Mouse (Mus musculus): ENCODE data around the gene Tmem255a. TPM values are rescaled to one million over a fixed set of nuclear protein-coding genes. Genes with fewer than 3 reads are reported as not detected.
A peak's percentile ranks its signal among the peaks of the same experiment; 100 is the strongest.

The Tmem255a gene
- 40.7 and 41.0 TPM in 2 replicates for polyA plus RNA-seq (2014; fragmentation: Nextera tagmentation; extraction: Ambion mirVana)

DNA sequence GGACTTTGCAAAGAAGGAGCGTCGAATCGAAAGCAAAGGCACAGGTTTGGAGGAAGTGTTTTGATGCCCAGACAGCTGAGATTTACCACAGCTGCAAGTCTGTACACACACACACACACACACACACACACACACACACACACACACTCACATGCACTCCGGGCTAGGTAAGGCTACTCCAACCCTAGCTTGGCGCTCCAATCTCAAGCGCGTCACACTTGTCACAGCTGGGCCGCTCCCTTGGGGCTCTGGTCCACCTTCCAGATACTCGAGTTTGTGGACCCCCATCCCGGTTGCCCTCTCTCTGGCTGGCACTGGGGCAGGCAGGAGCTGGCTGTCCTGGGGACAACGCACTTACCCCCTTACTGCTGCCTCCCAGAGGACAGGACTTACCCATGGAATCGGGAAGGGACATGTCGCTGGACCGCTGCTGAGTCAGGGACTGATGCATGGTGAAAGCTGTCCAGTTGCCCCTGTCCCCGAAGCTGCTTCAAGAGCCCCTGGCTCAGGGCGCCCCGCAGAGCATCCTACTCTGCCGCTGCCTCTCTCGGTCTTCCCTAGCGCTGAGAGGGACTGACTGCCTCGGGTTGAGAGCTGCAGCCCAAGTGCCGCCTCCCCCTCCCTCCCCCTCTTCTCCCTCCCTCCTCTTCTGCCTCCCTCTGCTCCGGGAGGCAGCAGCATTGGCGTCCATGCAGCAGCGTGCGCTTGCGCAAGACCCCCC is at the start of gene Tmem255a:
Tmem255a (minus strand) TSS at position 589 of the 721 bp plus-strand sequence.
- 0 out of 2 replicates have a peak, but pooled peaks have one; percentile 18 for ATAC-seq (ENCODE audit: insufficient number of reproducible peaks, insufficient read depth, low FRiP score, low read depth)
- Histone ChIP-seq H3K4me2 (replicated peaks; ENCODE audit: low read depth, low read length) (peak within 1 kb of the TSS; percentile 50), H3K36me3 (ENCODE audit: control insufficient read depth, insufficient read depth, low read length) (no peaks in the 10 kb centered on the region), H3K4me1 (ENCODE audit: control insufficient read depth, insufficient read depth, low read length) (no peaks in the 10 kb centered on the region), H3K27me3 (ENCODE audit: control insufficient read depth, insufficient read depth, low read length) (no peaks in the 10 kb centered on the region), H3K27ac (ENCODE audit: low read length) (no peak within 1 kb of the TSS), H3K9ac (replicated peaks; ENCODE audit: low read depth, low read length) (no peak within 1 kb of the TSS), H3K9me3 (ENCODE audit: control insufficient read depth, low read depth, low read length) (no peaks in the 10 kb centered on the region), H3K4me3 (ENCODE audit: low read depth, low read length) (peak within 1 kb of the TSS; percentile 28)
- 25% methylated on average over 26 of the region's 27 CpGs for WGBS

DNA sequence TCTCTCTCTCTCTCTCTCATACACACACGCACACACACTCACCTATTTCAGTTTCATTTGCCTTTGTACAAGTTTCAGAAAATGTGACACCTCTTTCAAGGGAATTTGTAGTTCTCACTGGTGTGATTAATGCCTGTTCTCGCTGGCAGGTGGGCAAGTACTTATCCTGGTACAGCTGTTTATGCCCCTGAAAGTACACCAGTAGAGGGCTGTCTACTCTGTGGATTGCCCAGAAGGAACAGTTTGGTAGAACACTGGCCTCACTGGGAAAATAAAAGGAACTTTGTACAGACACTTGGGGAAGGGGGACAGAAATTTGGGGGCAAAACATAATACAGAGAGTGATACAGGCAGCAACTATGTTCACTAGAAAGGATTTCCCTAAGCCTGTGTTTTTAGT is 7.4 kb upstream of the Tmem255a start:
- no peak for ATAC-seq (ENCODE audit: insufficient number of reproducible peaks, insufficient read depth, low FRiP score, low read depth)
- no peak overlapping the region for H3K9ac ChIP-seq (replicated peaks; ENCODE audit: low read depth, low read length)
- H3K9me3 ChIP-seq (ENCODE audit: control insufficient read depth, low read depth, low read length) = no peaks in the 10 kb centered on the region
- 27% methylated on average over 2 of the region's 2 CpGs for WGBS
- H3K27ac ChIP-seq (ENCODE audit: low read length) = no peak overlapping the region
- H3K4me1 ChIP-seq (ENCODE audit: control insufficient read depth, insufficient read depth, low read length) = no peaks in the 10 kb centered on the region
- H3K4me3 ChIP-seq (ENCODE audit: low read depth, low read length) = no peak overlapping the region
- no peaks in the 10 kb centered on the region for H3K27me3 ChIP-seq (ENCODE audit: control insufficient read depth, insufficient read depth, low read length)
- no peak overlapping the region for H3K4me2 ChIP-seq (replicated peaks; ENCODE audit: low read depth, low read length)
- no peaks in the 10 kb centered on the region for H3K36me3 ChIP-seq (ENCODE audit: control insufficient read depth, insufficient read depth, low read length)

DNA sequence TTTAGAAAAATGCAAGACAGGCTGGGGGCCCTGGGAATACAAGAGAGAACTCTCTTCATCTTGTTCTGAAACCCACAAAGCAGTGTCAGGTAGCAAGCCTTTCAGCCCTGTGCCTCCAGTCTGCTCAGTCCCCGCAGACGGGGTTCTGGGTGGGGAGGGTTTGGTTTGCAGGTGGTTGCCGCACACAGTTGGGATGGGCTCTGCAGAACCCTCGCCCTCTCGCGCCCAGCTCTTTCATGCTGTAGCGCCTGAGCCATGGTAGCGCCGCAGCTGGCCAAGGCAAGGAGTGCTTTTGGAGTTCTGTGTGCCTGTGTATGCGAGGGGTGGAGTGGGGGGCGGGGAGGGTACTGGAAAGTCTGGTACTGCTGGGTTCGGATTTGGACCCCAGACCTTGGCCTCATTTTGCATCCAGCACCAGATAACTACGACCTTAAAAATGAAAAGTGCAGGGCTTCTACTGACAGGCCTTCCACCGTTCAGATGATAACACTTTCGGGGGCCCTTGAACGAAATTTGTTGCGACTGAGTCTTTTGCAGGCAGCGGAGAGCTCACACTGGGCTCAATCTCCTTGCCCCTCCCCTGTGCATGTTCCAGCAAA is 1.8 kb downstream of the Tmem255a start:
- H3K27me3 ChIP-seq (ENCODE audit: control insufficient read depth, insufficient read depth, low read length) = no peaks in the 10 kb centered on the region
- no peak for ATAC-seq (ENCODE audit: insufficient number of reproducible peaks, insufficient read depth, low FRiP score, low read depth)
- H3K9ac ChIP-seq (replicated peaks; ENCODE audit: low read depth, low read length) = no peak overlapping the region
- no peaks in the 10 kb centered on the region for H3K9me3 ChIP-seq (ENCODE audit: control insufficient read depth, low read depth, low read length)
- peak overlapping the region; percentile 50 for H3K4me2 ChIP-seq (replicated peaks; ENCODE audit: low read depth, low read length)
- no peaks in the 10 kb centered on the region for H3K36me3 ChIP-seq (ENCODE audit: control insufficient read depth, insufficient read depth, low read length)
- H3K4me3 ChIP-seq (ENCODE audit: low read depth, low read length) = peak overlapping the region; percentile 28; the same call in 1 of the 2 replicates
- H3K4me1 ChIP-seq (ENCODE audit: control insufficient read depth, insufficient read depth, low read length) = no peaks in the 10 kb centered on the region
- no peak overlapping the region for H3K27ac ChIP-seq (ENCODE audit: low read length)
- 19% methylated on average over 18 of the region's 18 CpGs for WGBS

DNA sequence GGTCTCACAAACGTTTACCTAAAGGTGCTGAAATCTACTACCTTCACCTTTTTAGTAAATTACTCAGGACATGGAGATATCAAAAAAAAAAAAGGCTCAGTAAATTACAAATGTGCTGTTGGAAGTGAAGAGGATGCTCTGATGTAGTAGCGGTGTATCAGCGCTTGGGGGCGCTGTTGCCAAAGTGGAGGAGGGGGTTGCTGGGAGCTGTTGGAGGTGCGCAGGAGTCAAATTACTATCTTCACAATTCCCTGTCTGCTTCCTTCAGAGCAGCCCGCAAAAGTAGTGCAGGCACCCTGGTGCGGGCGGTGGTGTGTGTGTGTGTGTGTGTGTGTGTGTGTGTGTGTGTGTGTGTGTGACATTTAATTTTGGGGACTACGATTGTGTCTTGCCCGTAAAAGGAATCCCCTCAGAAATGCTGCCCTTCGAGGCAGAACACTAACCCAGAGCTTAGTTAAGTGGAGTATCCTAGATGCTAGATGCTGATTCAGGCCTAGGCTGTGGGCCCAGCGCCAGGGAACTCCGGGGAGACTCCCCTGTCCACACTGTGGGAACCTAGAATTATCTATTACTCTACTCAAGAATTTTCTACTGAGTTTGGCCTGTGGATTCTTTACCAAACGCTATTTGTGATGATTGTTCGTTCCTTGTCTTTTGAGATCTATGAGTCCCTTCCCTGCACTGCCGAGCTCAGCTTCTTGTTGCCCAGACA is 2.4 kb downstream of the Tmem255a start:
- H3K9me3 ChIP-seq (ENCODE audit: control insufficient read depth, low read depth, low read length) = no peaks in the 10 kb centered on the region
- H3K9ac ChIP-seq (replicated peaks; ENCODE audit: low read depth, low read length) = no peak overlapping the region
- no peaks in the 10 kb centered on the region for H3K27me3 ChIP-seq (ENCODE audit: control insufficient read depth, insufficient read depth, low read length)
- H3K4me1 ChIP-seq (ENCODE audit: control insufficient read depth, insufficient read depth, low read length) = no peaks in the 10 kb centered on the region
- no peak overlapping the region for H3K4me2 ChIP-seq (replicated peaks; ENCODE audit: low read depth, low read length)
- WGBS = 23% methylated on average over 16 of the region's 16 CpGs
- ATAC-seq (ENCODE audit: insufficient number of reproducible peaks, insufficient read depth, low FRiP score, low read depth) = no peak
- H3K4me3 ChIP-seq (ENCODE audit: low read depth, low read length) = 0 out of 2 replicates have a peak overlapping the region, but pooled peaks have one; percentile 28
- H3K27ac ChIP-seq (ENCODE audit: low read length) = no peak overlapping the region
- H3K36me3 ChIP-seq (ENCODE audit: control insufficient read depth, insufficient read depth, low read length) = no peaks in the 10 kb centered on the region

DNA sequence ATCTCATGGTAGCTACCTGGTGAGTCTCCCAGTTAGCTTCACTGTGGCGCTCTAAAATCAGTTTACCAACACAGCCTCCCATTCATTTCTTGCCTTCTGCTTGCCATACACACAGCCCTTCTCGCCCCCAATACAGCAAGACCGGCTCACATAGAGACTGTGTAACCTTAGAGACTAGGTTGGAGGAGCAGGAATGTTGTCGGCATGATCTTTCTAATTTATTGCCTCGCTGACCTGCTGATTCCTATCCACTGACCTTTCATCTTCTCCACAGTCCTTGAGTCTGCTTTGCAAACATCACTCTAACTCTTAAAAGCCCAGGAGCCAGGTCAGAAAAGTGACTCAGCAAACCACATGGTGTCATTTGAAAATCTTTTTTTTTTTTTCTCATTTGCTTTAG is 4.6 kb downstream of the Tmem255a start:
- Histone ChIP-seq H3K9ac (replicated peaks; ENCODE audit: low read depth, low read length) (no peak overlapping the region), H3K9me3 (ENCODE audit: control insufficient read depth, low read depth, low read length) (no peaks in the 10 kb centered on the region), H3K27me3 (ENCODE audit: control insufficient read depth, insufficient read depth, low read length) (no peaks in the 10 kb centered on the region), H3K27ac (ENCODE audit: low read length) (no peak overlapping the region), H3K4me1 (ENCODE audit: control insufficient read depth, insufficient read depth, low read length) (no peaks in the 10 kb centered on the region), H3K4me2 (replicated peaks; ENCODE audit: low read depth, low read length) (no peak overlapping the region), H3K4me3 (ENCODE audit: low read depth, low read length) (no peak overlapping the region), H3K36me3 (ENCODE audit: control insufficient read depth, insufficient read depth, low read length) (no peaks in the 10 kb centered on the region)
- ATAC-seq (ENCODE audit: insufficient number of reproducible peaks, insufficient read depth, low FRiP score, low read depth) = no peak
- WGBS = 33% methylated on average over 5 of the region's 5 CpGs

DNA sequence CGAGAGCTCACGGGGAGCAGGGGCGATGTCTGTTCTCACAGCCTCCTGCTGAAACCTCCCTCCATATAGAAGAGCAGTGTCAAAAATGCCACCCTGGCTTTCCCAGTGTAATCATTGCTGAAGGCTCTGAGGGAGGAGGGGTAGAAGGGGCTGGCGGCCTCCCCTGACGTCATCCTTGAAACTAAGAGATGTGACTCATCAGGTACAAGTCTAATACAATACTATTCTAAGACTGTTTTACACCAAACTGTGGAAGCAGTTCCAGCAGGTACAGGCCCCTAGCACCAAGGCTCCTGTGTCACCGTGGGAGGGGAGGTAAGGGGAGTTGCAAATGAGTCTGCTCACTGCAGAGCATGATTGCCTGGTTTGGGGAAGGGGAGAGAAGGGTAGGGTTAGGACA is 5.1 kb downstream of the Tmem255a start:
- Histone ChIP-seq H3K36me3 (ENCODE audit: control insufficient read depth, insufficient read depth, low read length) (no peaks in the 10 kb centered on the region), H3K27me3 (ENCODE audit: control insufficient read depth, insufficient read depth, low read length) (no peaks in the 10 kb centered on the region), H3K4me3 (ENCODE audit: low read depth, low read length) (no peak overlapping the region), H3K27ac (ENCODE audit: low read length) (no peak overlapping the region), H3K4me2 (replicated peaks; ENCODE audit: low read depth, low read length) (no peak overlapping the region), H3K9me3 (ENCODE audit: control insufficient read depth, low read depth, low read length) (no peaks in the 10 kb centered on the region), H3K4me1 (ENCODE audit: control insufficient read depth, insufficient read depth, low read length) (no peaks in the 10 kb centered on the region), H3K9ac (replicated peaks; ENCODE audit: low read depth, low read length) (no peak overlapping the region)
- no peak for ATAC-seq (ENCODE audit: insufficient number of reproducible peaks, insufficient read depth, low FRiP score, low read depth)
- WGBS = 41% methylated on average over 6 of the region's 6 CpGs

DNA sequence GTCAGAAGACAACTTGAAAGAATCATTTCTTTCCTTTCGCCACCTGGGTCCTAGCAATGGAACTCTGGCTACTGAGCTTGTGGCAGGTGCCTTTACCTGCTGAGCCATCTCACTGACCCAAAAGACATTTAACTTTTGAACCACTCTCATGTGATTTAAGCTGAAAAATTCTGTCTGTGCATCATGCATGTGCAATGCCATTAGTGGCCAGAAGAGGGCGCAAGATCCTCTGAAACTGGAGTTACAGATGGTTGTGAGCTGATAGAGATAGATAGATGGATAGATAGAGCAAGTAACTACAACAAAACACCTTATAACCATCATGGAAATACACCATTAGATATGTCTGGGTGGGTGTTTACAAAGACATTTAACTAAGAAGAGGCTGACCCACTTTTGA is 14.5 kb downstream of the Tmem255a start:
- Histone ChIP-seq H3K9ac (replicated peaks; ENCODE audit: low read depth, low read length) (no peak overlapping the region), H3K27ac (ENCODE audit: low read length) (no peak overlapping the region), H3K9me3 (ENCODE audit: control insufficient read depth, low read depth, low read length) (no peaks in the 10 kb centered on the region), H3K36me3 (ENCODE audit: control insufficient read depth, insufficient read depth, low read length) (no peaks in the 10 kb centered on the region), H3K4me2 (replicated peaks; ENCODE audit: low read depth, low read length) (no peak overlapping the region), H3K4me3 (ENCODE audit: low read depth, low read length) (no peak overlapping the region), H3K27me3 (ENCODE audit: control insufficient read depth, insufficient read depth, low read length) (no peaks in the 10 kb centered on the region), H3K4me1 (ENCODE audit: control insufficient read depth, insufficient read depth, low read length) (no peaks in the 10 kb centered on the region)
- 32% methylated on average over 2 of the region's 2 CpGs for WGBS
- ATAC-seq (ENCODE audit: insufficient number of reproducible peaks, insufficient read depth, low FRiP score, low read depth) = no peak

DNA sequence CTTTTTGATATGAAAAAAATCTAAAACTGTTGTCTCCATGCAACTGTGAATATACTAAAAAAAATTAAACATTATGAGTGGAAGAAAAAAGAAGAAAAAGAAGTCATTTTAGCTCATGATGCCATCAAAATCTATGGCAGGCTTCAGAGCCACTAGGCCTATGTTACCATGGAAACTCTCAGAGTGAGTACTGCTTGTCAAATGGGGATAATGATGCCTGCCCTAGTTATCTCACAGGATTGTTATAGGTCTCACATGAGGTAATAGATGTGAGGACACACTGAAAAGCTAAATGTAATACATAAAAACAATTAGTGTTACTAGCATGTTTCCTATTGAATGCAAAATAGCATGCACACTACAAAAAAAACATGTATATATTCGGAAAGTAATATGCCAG is 22.4 kb downstream of the Tmem255a start:
- Histone ChIP-seq H3K4me2 (replicated peaks; ENCODE audit: low read depth, low read length) (no peak overlapping the region), H3K27me3 (ENCODE audit: control insufficient read depth, insufficient read depth, low read length) (no peaks in the 10 kb centered on the region), H3K27ac (ENCODE audit: low read length) (no peak overlapping the region), H3K4me3 (ENCODE audit: low read depth, low read length) (no peak overlapping the region), H3K9me3 (ENCODE audit: control insufficient read depth, low read depth, low read length) (no peaks in the 10 kb centered on the region), H3K36me3 (ENCODE audit: control insufficient read depth, insufficient read depth, low read length) (no peaks in the 10 kb centered on the region), H3K9ac (replicated peaks; ENCODE audit: low read depth, low read length) (no peak overlapping the region), H3K4me1 (ENCODE audit: control insufficient read depth, insufficient read depth, low read length) (no peaks in the 10 kb centered on the region)
- ATAC-seq (ENCODE audit: insufficient number of reproducible peaks, insufficient read depth, low FRiP score, low read depth) = no peak
- 81% methylated on average over 1 of the region's 1 CpGs for WGBS

Measured in stomach, embryonic 14.5 days (tissue).